Mouse (Mus musculus): ENCODE results near the gene Stat6. TPM values are rescaled to one million over a fixed set of nuclear protein-coding genes. Genes with fewer than 3 reads are reported as not detected.

The Stat6 gene
- 37.7 and 39.9 TPM in 2 replicates for polyA plus RNA-seq (2015; fragmentation: Nextera tagmentation; extraction: Ambion mirVana)

DNA sequence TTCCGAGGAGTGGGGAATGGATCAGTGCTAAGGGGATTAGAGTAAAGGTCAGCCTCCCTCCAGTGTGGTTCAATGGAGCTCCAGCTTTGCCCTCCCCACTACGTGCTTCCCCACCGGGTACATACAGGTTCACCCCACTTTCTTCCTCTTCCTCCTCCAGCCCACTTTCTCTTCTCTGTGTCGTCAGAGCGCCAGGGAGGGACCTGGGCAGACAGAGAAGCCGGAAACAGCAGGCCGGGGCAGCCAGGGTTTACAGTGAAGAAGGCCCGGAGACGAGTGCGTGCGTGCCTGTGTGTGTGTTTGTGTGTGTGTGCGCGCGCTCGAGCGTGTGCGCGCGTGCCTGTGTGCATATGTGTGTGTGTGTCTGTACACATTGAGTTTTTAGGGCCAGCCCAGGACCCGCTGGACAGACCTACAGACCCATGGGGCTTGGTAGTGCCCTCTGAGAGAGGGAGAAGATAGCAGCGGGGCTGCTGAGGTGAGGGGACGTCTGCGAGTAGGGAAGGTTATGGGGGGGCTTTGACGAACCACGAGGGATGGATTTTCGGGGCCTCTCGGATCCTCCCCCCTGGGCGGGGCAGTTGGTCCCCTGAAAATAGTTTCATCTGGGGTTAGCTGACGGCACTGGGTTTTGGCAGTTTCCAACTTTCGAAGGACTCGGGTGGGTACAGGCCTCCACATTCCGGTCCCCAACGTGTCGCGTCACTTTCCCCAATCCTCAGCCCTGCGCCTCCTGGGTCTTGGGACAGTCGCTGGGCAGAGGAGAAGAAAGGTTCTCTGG is at the start of gene Stat6:
Gene Stat6 (plus strand): TSS at position 215 of the 781 bp plus-strand sequence.
- Histone ChIP-seq H3K4me2 (replicated peaks) (peak within 1 kb of the TSS; percentile 84), H3K27me3 (replicated peaks) (no peaks in the 10 kb centered on the region), H3K27ac (peak within 1 kb of the TSS; percentile 93), H3K9me3 (no peaks in the 10 kb centered on the region), H3K36me3 (no peaks in the 10 kb centered on the region; the same call in 1 of the 2 replicates), H3K4me1 (replicated peaks) (peaks cover 21% of the 10 kb centered on the region), H3K4me3 (replicated peaks) (peak within 1 kb of the TSS; percentile 57), H3K9ac (peak within 1 kb of the TSS; percentile 73)
- 2% methylated on average over 37 of the region's 37 CpGs for WGBS
- peak; percentile 78 for ATAC-seq

DNA sequence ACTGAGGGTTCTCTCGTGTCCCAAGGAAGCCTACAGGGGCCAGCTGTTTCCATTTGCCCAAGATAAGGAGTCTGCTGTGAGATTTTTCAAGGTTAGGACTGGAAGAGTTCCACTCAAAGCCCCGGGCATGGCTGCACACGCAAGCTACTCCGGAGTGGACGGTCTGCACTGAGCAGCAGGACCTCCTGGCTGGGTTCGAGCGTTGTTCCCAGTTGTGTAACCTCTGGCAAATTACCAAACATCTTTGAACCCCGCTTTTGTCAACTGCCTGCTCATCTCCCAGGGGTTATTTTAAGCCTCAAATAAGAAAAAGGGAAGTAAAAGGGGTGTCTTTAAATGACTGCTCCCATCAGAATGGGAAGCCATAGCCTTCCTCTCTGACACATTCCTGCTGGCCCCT is 48.4 kb upstream of the Stat6 start:
- H3K4me2 ChIP-seq (replicated peaks), result no peak overlapping the region
- H3K27me3 ChIP-seq (replicated peaks), result no peaks in the 10 kb centered on the region
- H3K9me3 ChIP-seq, result no peaks in the 10 kb centered on the region
- no peak for ATAC-seq
- no peak overlapping the region for H3K4me3 ChIP-seq (replicated peaks)
- 71% methylated on average over 8 of the region's 8 CpGs for WGBS
- peak overlapping the region; percentile 84; the same call in 1 of the 2 replicates for H3K27ac ChIP-seq
- peaks cover 19% of the 10 kb centered on the region for H3K36me3 ChIP-seq
- peaks cover 62% of the 10 kb centered on the region for H3K4me1 ChIP-seq (replicated peaks)
- H3K9ac ChIP-seq, result no peak overlapping the region

DNA sequence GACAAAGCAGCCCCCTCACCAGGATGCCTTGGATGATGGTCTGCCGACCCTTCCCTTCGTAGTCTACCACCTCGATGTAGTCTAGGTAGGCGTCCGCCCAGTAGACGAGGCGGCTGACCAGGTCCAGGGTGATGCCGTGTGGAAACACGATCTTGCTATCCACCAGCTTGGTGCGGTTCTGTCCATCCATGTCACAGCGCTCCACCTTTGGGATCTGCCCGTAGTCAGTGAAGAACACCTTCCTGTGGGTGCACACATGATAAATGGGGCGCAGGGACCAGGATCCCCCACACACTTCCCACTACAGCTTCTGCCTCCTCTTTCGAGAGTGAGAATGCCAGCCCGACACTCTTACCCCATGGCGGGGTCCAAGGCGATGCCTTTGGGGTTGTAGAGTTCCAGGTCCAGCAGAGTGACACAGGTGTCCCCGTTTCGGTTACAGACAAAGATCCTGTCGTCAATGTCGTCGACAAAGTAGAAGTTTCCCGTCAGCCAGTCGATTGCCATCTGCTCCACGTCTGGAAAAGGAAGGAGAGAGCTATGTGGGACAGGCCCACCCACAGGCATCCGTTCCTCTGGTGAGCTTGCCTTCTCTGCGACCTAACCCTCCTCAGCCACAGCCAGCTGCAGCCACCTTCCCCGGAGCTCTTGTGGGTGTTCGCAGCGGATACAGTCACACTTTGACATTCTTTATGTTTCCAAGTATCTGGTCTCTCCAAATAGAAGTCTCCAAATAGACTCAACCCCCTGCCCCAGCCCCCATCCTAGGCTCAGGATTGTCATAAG is 47.7 kb upstream of the Stat6 start:
- Histone ChIP-seq H3K4me2 (replicated peaks) (no peak overlapping the region), H3K4me3 (replicated peaks) (no peak overlapping the region), H3K4me1 (replicated peaks) (peaks cover 70% of the 10 kb centered on the region), H3K27ac (peak overlapping the region; percentile 84), H3K36me3 (peaks cover 13% of the 10 kb centered on the region), H3K9me3 (no peaks in the 10 kb centered on the region), H3K27me3 (replicated peaks) (no peaks in the 10 kb centered on the region), H3K9ac (no peak overlapping the region)
- 80% methylated on average over 30 of the region's 30 CpGs for WGBS
- ATAC-seq, result no peak

DNA sequence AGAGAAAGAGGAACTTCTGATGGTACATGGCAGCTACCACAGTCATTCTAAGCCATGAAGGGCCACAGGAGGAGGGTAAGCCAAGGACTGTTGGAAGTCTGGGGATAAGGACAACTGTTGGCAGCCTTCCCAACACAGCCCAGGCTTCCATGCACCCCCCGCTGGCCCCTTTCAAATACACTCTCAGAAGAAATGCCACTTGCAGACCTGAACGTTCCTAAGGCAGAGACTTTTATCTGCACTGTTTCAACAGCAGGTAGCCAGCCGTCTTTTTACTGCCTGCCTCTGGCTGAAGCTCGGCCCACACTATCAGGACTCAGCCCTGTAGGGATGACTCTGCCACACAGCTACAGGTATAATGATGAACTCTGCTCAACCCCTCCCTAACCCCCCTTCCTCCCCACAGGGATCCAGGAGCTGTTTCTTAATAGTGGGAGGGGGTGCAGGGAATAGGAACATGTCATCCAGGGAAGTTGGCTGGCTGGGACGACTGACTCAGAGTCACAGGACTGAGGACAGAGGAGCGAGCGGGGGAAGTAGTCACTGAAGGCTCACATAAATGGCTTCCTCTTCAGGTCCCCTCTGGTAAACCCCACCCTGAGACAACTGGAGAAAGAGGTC is 46.4 kb upstream of the Stat6 start:
- no peaks in the 10 kb centered on the region for H3K9me3 ChIP-seq
- peaks cover 8% of the 10 kb centered on the region; the same call in 1 of the 2 replicates for H3K36me3 ChIP-seq
- peak overlapping the region; percentile 84 for H3K27ac ChIP-seq
- H3K4me1 ChIP-seq (replicated peaks), result peaks cover 75% of the 10 kb centered on the region
- H3K4me2 ChIP-seq (replicated peaks), result peak overlapping the region; percentile 9; the same call in 1 of the 2 replicates
- no peaks in the 10 kb centered on the region for H3K27me3 ChIP-seq (replicated peaks)
- ATAC-seq, result peak; percentile 63
- no peak overlapping the region for H3K4me3 ChIP-seq (replicated peaks)
- whole genome bisulfite sequencing, result 29% methylated on average over 7 of the region's 7 CpGs
- H3K9ac ChIP-seq, result no peak overlapping the region

DNA sequence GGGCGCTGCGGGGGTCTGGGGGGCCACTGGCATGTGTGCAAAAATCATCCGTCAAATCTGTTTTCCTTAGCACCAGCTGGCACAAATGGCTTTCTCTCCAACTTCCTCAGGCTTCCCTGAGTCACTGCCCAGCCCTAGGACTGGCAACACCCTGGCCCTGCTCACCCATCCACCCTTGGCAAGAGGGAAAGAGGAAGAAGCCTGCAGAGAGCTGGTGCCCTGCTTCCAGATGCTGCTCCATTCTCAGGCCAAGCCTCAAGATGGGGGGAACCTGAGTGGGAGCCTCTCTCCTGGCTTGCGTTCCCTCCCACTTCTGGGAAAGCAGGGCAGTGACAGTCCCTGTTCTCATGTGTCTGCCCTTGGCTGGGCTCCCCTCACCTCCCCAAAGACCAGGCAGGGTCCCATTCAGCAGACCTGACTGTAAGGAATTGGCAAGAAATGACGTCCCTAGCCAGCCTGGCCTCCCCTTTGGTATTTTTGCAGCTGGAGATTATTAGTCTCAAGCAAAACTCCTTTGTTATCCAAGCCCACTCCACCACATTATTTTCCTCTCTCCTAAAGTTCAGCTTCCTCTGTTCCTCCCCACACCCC is 45.4 kb upstream of the Stat6 start:
- H3K27me3 ChIP-seq (replicated peaks), result no peaks in the 10 kb centered on the region
- H3K27ac ChIP-seq, result peak overlapping the region; percentile 84
- H3K9ac ChIP-seq, result no peak overlapping the region
- peaks cover 8% of the 10 kb centered on the region; the same call in 1 of the 2 replicates for H3K36me3 ChIP-seq
- no peak for ATAC-seq
- no peak overlapping the region; the same call in 1 of the 2 replicates for H3K4me2 ChIP-seq (replicated peaks)
- no peaks in the 10 kb centered on the region for H3K9me3 ChIP-seq
- no peak overlapping the region for H3K4me3 ChIP-seq (replicated peaks)
- 80% methylated on average over 5 of the region's 5 CpGs for WGBS
- peaks cover 70% of the 10 kb centered on the region for H3K4me1 ChIP-seq (replicated peaks)

DNA sequence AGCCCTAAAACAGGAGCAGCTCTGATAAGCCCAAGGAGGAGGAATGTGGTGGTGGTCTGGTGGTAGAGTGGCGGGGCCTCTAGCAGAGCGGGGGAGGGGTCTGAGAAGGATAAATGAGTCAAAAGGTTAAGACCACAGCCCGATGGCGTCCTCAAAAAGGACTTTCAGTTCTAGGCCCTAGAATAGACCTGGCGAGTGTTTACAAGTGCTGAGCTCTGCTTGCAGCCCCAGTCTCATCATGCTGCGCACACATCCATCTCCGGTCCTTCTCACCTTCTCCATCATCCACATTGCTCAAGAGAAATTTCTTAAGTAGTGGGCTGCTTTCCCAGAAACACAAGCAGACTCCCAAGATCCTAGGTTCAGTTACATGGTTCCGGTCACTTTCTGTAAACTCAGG is 44.2 kb upstream of the Stat6 start:
- Histone ChIP-seq H3K4me1 (replicated peaks) (peaks cover 72% of the 10 kb centered on the region), H3K36me3 (peaks cover 8% of the 10 kb centered on the region; the same call in 1 of the 2 replicates), H3K27me3 (replicated peaks) (no peaks in the 10 kb centered on the region), H3K4me3 (replicated peaks) (no peak overlapping the region), H3K27ac (no peak overlapping the region), H3K9ac (no peak overlapping the region), H3K9me3 (no peaks in the 10 kb centered on the region), H3K4me2 (replicated peaks) (no peak overlapping the region)
- 56% methylated on average over 8 of the region's 8 CpGs for WGBS
- no peak for ATAC-seq

DNA sequence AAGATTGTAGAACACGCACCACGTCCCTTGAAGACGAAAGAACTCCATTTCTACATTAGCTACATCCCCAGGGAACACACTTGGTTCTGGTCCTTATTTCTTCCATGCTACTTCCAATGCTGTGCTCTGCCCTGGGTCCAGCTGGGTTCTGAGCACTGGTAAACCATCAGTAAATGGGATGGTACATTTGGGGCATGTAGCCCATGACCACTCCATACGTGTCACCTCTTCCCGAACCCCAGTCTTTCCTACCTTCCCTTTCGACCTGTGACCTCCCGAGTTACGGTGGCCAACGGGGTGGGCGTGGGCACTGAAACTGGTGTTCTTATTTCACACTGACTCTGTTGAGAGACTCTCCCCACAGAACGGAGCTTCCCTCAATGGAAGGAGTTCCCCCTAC is 43.5 kb upstream of the Stat6 start:
- WGBS, result 77% methylated on average over 11 of the region's 11 CpGs
- peaks cover 4% of the 10 kb centered on the region; the same call in 1 of the 2 replicates for H3K36me3 ChIP-seq
- no peak overlapping the region for H3K9ac ChIP-seq
- H3K27ac ChIP-seq, result peak overlapping the region; percentile 77
- no peak for ATAC-seq
- no peaks in the 10 kb centered on the region for H3K27me3 ChIP-seq (replicated peaks)
- peaks cover 78% of the 10 kb centered on the region for H3K4me1 ChIP-seq (replicated peaks)
- H3K4me2 ChIP-seq (replicated peaks), result no peak overlapping the region
- no peaks in the 10 kb centered on the region for H3K9me3 ChIP-seq
- H3K4me3 ChIP-seq (replicated peaks), result no peak overlapping the region

DNA sequence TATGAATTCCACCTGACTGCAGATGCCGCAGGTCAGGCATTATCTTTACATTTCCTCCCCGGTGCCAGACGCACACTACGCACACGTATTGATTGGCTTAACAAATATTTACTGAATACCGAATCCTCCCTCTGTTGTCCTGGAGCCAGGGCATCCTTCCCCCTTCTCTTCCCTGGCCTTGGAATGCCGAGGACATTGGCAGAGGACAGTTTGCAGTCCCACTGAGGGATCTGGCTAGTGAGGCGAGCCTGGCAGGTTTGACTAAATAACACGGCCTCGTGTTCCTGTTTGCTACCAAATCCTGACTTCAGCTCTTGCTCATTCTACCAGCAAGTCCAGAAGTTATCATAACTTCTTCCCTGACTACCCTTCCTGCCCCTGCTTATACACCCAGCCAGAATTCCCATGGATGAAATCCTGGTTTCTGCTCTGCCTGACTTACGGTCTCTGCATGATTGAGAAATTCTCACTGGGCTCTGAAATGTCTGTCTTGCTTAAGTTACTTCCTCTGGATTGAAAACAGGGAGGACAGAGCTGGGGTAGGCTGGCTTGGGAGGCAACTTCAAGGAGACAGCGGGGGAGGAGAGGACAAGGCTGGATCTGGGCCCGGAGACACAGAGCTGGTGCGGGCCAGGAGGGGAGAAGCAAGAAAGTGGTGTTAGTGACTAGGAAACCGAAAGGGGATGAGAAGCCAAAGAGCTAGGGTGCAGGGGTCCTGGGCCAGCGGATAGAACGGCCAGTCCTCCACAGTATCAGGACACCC is 42.8 kb upstream of the Stat6 start:
- Histone ChIP-seq H3K4me2 (replicated peaks) (peak overlapping the region; percentile 15; the same call in 1 of the 2 replicates), H3K27me3 (replicated peaks) (no peaks in the 10 kb centered on the region), H3K4me1 (replicated peaks) (peaks cover 82% of the 10 kb centered on the region), H3K36me3 (peaks cover 8% of the 10 kb centered on the region; the same call in 1 of the 2 replicates), H3K9ac (no peak overlapping the region), H3K27ac (peak overlapping the region; percentile 77), H3K9me3 (no peaks in the 10 kb centered on the region), H3K4me3 (replicated peaks) (no peak overlapping the region)
- ATAC-seq, result no peak
- WGBS, result 30% methylated on average over 17 of the region's 17 CpGs

DNA sequence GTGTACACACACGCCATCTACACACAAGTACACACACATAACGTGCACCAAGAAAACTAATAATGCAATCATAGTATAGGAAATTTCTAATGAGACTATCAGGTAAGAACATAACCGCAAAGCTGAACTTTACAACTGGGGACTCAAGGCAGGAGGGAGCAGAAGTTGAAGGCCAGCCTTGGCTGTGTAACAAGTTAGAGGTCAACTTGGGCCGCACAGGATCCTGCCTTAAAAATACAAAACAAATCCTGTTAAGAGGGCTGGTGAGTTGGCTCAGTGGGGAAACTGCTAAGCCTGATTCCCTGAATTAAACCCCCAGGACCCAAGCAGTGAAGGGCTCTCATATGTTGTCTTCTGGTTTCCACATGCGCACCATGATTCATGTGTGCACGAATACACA is 40.6 kb upstream of the Stat6 start:
- 90% methylated on average over 6 of the region's 6 CpGs for WGBS
- Histone ChIP-seq H3K9ac (no peak overlapping the region), H3K4me1 (replicated peaks) (peaks cover 70% of the 10 kb centered on the region), H3K36me3 (peaks cover 8% of the 10 kb centered on the region), H3K27me3 (replicated peaks) (no peaks in the 10 kb centered on the region), H3K9me3 (no peaks in the 10 kb centered on the region), H3K4me2 (replicated peaks) (no peak overlapping the region), H3K27ac (no peak overlapping the region), H3K4me3 (replicated peaks) (no peak overlapping the region)
- ATAC-seq, result no peak

DNA sequence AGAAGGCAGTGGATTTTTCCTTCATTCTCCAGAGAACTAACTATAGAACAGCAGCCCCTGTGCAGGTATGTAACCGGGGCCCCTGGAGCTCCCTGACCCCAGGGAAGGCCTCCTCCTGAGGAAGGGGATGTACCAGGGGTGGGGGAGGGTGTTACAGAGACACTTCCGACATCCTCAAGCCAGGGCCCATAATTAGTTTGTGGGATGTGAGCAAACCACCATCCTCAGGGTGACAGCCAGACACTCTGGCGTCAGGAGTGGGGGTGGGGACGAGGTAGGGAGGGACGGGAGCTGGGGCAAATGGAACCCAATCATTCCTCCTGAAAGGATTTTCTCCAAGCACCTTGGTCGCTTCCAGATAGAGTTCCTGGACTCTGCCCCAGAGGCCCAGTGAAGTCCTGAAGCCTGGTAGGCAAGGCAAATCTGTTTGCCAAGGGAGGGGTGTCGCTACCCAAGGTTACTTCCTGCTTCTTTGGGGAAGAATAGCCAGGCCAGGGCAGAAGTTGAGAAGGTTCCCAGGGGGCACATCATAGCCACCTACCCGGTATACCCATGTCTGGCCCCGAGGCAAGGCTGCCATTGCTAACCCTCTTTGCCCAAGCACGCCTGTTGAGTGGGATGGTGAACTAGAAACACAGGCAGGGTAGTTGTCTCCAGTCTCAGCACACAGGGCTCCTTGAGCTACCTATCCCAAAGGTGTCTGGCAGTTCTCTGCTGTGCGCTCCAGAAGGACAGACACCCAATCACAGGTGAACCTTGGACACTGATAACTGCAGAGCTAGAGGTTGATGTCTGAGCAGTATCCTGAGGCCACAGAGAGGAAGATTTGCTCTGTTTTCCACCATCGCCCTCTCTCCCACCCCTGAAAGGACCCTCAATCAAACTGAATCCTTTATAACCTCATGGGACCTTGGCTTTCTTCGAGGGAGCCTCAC is 39.1 kb upstream of the Stat6 start:
- Histone ChIP-seq H3K4me1 (replicated peaks) (peaks cover 59% of the 10 kb centered on the region), H3K27me3 (replicated peaks) (no peaks in the 10 kb centered on the region), H3K9ac (peak overlapping the region; percentile 34), H3K27ac (peak overlapping the region; percentile 89), H3K36me3 (peaks cover 11% of the 10 kb centered on the region), H3K4me3 (replicated peaks) (0 out of 2 replicates have a peak overlapping the region, but pooled peaks have one; percentile 11), H3K4me2 (replicated peaks) (peak overlapping the region; percentile 43), H3K9me3 (no peaks in the 10 kb centered on the region)
- WGBS, result 40% methylated on average over 13 of the region's 13 CpGs
- ATAC-seq, result peak; percentile 92
